Mouse (Mus musculus): ENCODE results near the gene BC051665.

DNA sequence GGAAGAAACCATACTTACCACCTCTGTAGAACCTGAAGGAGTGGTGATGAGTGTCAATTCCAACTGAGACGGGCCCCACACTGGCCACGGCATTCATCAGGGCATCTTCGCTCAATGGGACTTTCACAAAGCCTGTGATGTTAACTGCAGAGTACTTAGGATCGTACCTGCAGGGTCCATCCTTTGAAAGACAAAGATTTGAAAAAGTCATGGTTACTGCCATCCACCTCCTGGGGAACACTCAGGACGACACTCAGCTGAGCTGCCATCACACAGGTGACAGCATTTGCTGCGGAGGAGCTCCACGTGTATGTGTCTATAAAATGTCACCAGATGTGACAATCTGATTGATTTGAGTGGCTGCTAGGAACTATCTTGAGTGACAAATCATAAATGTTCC, 2.9 kb downstream of the BC051665 start:
- TF ChIP-seq CTCF (IDR thresholded peaks at IDR 0.05; ENCODE audit: low read depth, low read length) (no peak), POLR2A (IDR thresholded peaks at IDR 0.05; ENCODE audit: extremely low read depth, insufficient read depth, low read length) (no peak)

Data from liver, adult 2 months (tissue).